Mouse (Mus musculus) liver, embryonic 12.5 days (tissue): ENCODE measurements around the gene Sfn. TPM values are rescaled to one million over a fixed set of nuclear protein-coding genes. Genes with fewer than 3 reads are reported as not detected.
"Not testable (repeated sequence)": the region's sequence is repeated elsewhere in the genome, so short reads cannot be mapped to it uniquely, and the experiment has no call there.

Experiments used
- ATAC-seq: fragments of 200-750 bp; cut with Nextera tagmentation; 2 replicates; pipeline ENCODE4 v1.8.0; 2017; ENCODE audit warnings: moderate number of reproducible peaks, mild to moderate bottlenecking, moderate library complexity
- H3K27ac ChIP-seq: fragments of 300-500 bp; sonication (generic); 2 replicates; pipeline ENCODE4 v1.5.1; 2016; ENCODE audit warnings: mild to moderate bottlenecking
- H3K27me3 ChIP-seq: fragments of 300-500 bp; sonication (generic); replicated peaks from 2 replicates; pipeline ENCODE4 v1.6.1; 2016; ENCODE audit warnings: mild to moderate bottlenecking, moderate library complexity
- H3K36me3 ChIP-seq: fragments of 300-500 bp; sonication (generic); 2 replicates; pipeline ENCODE4 v1.6.1; 2016; ENCODE audit warnings: mild to moderate bottlenecking, moderate library complexity
- H3K4me1 ChIP-seq: fragments of 300-500 bp; sonication (generic); 2 replicates; pipeline ENCODE4 v1.6.1; 2016
- H3K4me2 ChIP-seq: fragments of 300-500 bp; sonication (generic); 2 replicates; pipeline ENCODE4 v1.6.1; 2016; ENCODE audit warnings: mild to moderate bottlenecking, moderate library complexity
- H3K4me3 ChIP-seq: fragments of 300-500 bp; sonication (generic); 2 replicates; pipeline ENCODE4 v1.5.1; 2016; ENCODE audit warnings: mild to moderate bottlenecking, moderate library complexity
- H3K9ac ChIP-seq: fragments of 300-500 bp; sonication (generic); 2 replicates; pipeline ENCODE4 v1.6.1; 2016; ENCODE audit warnings: mild to moderate bottlenecking, moderate library complexity
- H3K9me3 ChIP-seq: fragments of 300-500 bp; sonication (generic); replicated peaks from 2 replicates; pipeline ENCODE4 v1.6.1; 2016; ENCODE audit warnings: mild to moderate bottlenecking, moderate library complexity
- WGBS: fragments of 180-500 bp; shearing (Covaris S2); methylation state at CpG from one replicate; pipeline ENCODE4 v1.1.7; 2016; ENCODE audit not compliant: insufficient replicate concordance; 5-methylcytosine and 5-hydroxymethylcytosine counted together
- polyA plus RNA-seq: library from polyadenylated mRNA; unstranded; fragments of >200 nt; fragmentation: Nextera tagmentation; extraction: Ambion mirVana; gene quantifications from 2 replicates; pipeline ENCODE4 v1.2.1, GENCODE M21; 2016

Gene Sfn
- 0.21 and 0.81 TPM in 2 replicates for polyA plus RNA-seq

- 2% methylated on average over 16 of the region's 16 CpGs for WGBS
- Histone ChIP-seq H3K36me3 (peaks cover 22% of the 10 kb centered on the region), H3K4me2 (peak within 1 kb of the TSS; percentile 64), H3K27me3 (peaks cover 64% of the 10 kb centered on the region), H3K4me1 (peaks cover 31% of the 10 kb centered on the region), H3K4me3 (peak within 1 kb of the TSS; percentile 44), H3K9ac (peak within 1 kb of the TSS; percentile 44), H3K9me3 (no peaks in the 10 kb centered on the region), H3K27ac (no peak within 1 kb of the TSS)
- ATAC-seq = no peak
Observed at GRCm38 (mm10) chr4:133601721-133602218, at the start of gene Sfn. Sfn (minus strand) TSS chr4:133602168.

DNA sequence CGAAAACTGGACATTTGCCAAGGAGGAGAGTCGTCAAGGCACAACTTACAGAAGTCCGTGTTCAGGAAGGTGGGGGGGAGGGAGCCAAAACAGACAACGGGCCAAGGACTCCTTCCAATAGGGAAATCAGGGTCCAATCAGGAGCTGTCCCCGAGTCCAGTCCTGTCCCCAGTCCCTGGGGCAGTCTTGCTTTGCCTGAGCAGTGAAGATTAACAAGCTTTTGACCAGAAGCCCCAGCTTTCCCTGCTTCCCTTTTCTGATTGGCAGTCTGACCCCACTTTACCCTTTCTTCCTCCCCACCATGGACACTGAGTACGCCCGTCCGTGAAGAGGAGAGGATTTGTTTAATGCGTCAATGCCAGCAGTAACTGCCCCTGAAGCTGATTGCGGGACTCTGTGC, 49.5 kb upstream of the Sfn start:
- ATAC-seq = no peak
- Histone ChIP-seq H3K4me2 (no peak overlapping the region), H3K4me1 (peaks cover 10% of the 10 kb centered on the region), H3K27me3 (no peaks in the 10 kb centered on the region), H3K36me3 (no peaks in the 10 kb centered on the region), H3K4me3 (no peak overlapping the region), H3K27ac (no peak overlapping the region), H3K9ac (no peak overlapping the region), H3K9me3 (no peaks in the 10 kb centered on the region)
- 52% methylated on average over 10 of the region's 10 CpGs for WGBS

DNA sequence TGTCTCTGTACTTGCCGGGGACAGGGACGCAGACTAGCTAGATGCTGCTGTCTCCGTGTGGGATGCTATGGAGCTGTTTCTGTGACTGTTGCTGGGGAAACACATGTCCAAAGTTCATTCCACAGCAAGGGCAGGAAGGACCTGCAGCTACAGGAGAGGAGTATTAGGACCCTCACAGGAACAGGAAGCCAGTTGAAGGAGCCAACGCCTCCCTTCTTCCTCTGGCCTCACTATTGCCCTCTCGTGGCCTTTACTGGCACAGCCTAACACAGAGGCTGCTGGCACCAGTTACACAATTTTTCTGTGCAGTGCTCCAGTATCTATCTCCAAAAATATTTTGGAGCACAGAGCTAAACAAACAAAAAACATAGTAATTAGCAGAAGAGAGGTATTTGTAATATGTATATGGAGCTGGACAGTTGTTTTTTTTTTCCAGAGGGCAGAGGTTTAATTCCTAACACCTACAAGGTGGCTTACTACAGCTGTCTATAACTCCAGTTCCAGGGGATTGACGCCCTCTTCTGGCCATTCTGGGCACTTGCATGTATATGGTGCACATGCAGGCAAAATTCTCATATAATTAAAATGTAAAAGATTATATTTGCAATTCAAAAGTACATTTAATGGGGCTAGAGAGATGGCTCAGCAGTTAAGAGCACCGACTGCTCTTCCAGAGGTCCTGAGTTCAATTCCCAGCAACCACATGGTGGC, 48.2 kb upstream of the Sfn start, which contains the start of gene Zdhhc18:
Gene Zdhhc18, minus strand, starts transcription at position 166 of the 711 bp plus-strand sequence.
- peak within 1 kb of the TSS; percentile 60 for H3K4me2 ChIP-seq
- H3K27ac ChIP-seq = peak within 1 kb of the TSS; percentile 11; the same call in 1 of the 2 replicates
- H3K4me3 ChIP-seq = peak within 1 kb of the TSS; percentile 51
- H3K9me3 ChIP-seq = peaks cover 4% of the 10 kb centered on the region; the same call in 1 of the 2 replicates
- no peaks in the 10 kb centered on the region for H3K36me3 ChIP-seq
- peak; percentile 51; the same call in 1 of the 2 replicates for ATAC-seq
- peaks cover 7% of the 10 kb centered on the region for H3K4me1 ChIP-seq
- WGBS = 26% methylated on average over 7 of the region's 7 CpGs
- 0 out of 2 replicates have a peak within 1 kb of the TSS, but pooled peaks have one; percentile 14 for H3K9ac ChIP-seq
- no peaks in the 10 kb centered on the region for H3K27me3 ChIP-seq

GRCm38 (mm10) chr4:133649464-133649863, 47.5 kb upstream of the Sfn start:
- H3K4me1 ChIP-seq, H3K27ac ChIP-seq, ATAC-seq, H3K9me3 ChIP-seq, H3K27me3 ChIP-seq, H3K36me3 ChIP-seq: not testable (repeated sequence)
- 71% methylated on average over 5 of the region's 5 CpGs for WGBS
- H3K4me2 ChIP-seq = peak overlapping the region; percentile 60
- H3K9ac ChIP-seq = 0 out of 2 replicates have a peak overlapping the region, but pooled peaks have one; percentile 14
- H3K4me3 ChIP-seq = peak overlapping the region; percentile 51

- 45% methylated on average over 21 of the region's 21 CpGs for WGBS
- Histone ChIP-seq H3K9ac (no peak overlapping the region), H3K36me3 (no peaks in the 10 kb centered on the region), H3K4me1 (peaks cover 7% of the 10 kb centered on the region), H3K27me3 (no peaks in the 10 kb centered on the region), H3K4me3 (no peak overlapping the region), H3K9me3 (peaks cover 12% of the 10 kb centered on the region), H3K27ac (no peak overlapping the region), H3K4me2 (no peak overlapping the region; the same call in 1 of the 2 replicates)
- no peak for ATAC-seq
Observed at GRCm38 (mm10) chr4:133645680-133646079, 43.7 kb upstream of the Sfn start.

- H3K4me3 ChIP-seq = no peak overlapping the region
Observed at GRCm38 (mm10) chr4:133645195-133645594, 43.2 kb upstream of the Sfn start.

GRCm38 (mm10) chr4:133634043-133634410, 32.1 kb upstream of the Sfn start:
- H3K9ac ChIP-seq = no peak overlapping the region
- H3K4me2 ChIP-seq = peak overlapping the region; percentile 97
- H3K9me3 ChIP-seq = no peaks in the 10 kb centered on the region
- H3K27me3 ChIP-seq = no peaks in the 10 kb centered on the region
- peaks cover 45% of the 10 kb centered on the region for H3K4me1 ChIP-seq
- ATAC-seq = no peak
- H3K27ac ChIP-seq = 0 out of 2 replicates have a peak overlapping the region, but pooled peaks have one; percentile 31
- no peaks in the 10 kb centered on the region for H3K36me3 ChIP-seq
- 62% methylated on average over 5 of the region's 5 CpGs for WGBS
- H3K4me3 ChIP-seq = no peak overlapping the region; the same call in 1 of the 2 replicates

More at GRCm38 (mm10) chr4:133645195-133645594, 43.2 kb upstream of the Sfn start:
- no peak overlapping the region for H3K4me2 ChIP-seq
- peaks cover 7% of the 10 kb centered on the region for H3K4me1 ChIP-seq
- no peak overlapping the region for H3K9ac ChIP-seq
- peaks cover 12% of the 10 kb centered on the region for H3K9me3 ChIP-seq
- no peaks in the 10 kb centered on the region for H3K36me3 ChIP-seq
- no peaks in the 10 kb centered on the region for H3K27me3 ChIP-seq
- ATAC-seq = no peak
- WGBS = 86% methylated on average over 3 of the region's 3 CpGs
- no peak overlapping the region for H3K27ac ChIP-seq

DNA sequence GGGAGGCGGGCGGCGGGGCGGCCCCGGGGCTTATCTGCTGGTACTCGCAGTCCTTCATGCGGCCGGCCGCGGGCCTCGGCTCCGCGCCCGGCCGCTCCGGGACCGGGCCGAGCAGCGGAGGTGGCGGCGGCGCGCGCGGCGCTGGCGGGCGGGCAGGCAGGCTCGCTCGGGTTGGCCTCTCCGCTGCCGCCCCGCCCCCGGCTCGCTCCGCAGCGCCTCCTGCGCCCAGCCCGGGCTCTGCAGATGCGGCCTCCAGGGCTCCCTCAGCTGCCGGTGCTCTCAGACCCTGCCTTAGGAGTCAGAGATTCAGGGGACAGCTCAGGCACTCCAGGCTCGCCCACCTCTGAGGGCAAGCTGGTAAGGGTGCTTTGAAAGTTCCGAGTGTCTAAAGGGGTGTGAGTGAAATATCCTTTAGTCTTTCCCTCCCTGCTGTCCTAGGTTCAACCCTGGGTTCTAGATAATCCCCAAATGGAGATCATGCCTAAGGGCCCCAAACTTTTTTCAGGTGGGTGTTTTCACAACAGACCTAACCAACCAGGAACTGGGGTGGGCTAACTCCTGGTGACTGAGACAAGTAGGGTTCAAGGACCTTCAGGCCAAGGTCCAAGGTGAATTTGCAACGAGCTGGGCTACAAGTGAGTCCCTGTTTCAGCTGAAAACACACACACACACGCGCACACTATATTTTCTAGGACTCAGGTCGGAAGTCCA, 31.5 kb upstream of the Sfn start:
- Histone ChIP-seq H3K4me1 (peaks cover 46% of the 10 kb centered on the region), H3K27ac (peak overlapping the region; percentile 72), H3K4me3 (peak overlapping the region; percentile 74), H3K4me2 (peak overlapping the region; percentile 97), H3K36me3 (no peaks in the 10 kb centered on the region), H3K27me3 (no peaks in the 10 kb centered on the region), H3K9me3 (no peaks in the 10 kb centered on the region), H3K9ac (peak overlapping the region; percentile 78)
- ATAC-seq = peak; percentile 85
- WGBS = 9% methylated on average over 39 of the region's 47 CpGs

DNA sequence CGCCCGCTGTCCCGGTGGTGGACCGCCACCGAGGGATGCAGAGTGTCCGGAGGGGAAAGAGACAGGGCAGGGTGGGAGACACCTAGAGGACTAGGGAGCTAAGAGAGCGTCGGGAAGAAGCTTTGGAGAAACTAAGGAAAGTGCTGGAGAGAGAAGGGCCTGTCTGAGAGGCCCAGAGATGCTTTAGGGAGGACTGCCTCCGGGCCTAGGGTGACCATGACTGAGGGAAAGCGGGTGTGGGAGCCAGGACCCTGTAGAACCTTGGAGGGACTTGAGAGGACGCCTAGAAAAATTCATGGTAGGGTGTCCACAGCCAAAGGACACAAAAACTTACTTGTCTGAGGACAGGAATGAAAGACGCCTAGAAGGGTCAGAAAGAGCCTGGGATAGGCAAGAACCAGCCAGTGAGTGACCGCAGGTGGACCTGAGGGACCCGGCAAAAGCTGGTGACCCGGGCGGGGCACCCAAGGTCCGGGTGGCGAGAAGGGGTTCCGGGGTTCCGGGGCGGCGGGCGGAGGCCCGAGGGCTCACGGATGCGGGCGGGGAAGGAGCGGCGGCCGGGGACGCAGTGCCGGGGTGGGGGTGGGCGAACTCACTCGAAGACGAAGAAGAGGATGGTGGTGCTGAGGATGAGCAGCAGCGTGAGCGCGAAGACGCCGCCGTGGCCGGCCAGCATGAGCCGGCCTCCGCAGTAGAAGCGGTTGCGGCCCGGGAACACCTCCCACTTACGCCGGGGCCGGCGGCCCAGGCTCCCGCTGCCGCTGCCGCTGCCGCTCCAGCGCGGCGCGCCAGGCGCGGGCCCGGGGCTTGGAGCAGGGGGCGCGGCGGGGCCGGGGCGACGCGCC, 30.7 kb upstream of the Sfn start:
- Histone ChIP-seq H3K4me1 (peaks cover 46% of the 10 kb centered on the region), H3K9me3 (no peaks in the 10 kb centered on the region), H3K4me2 (peak overlapping the region; percentile 97), H3K27ac (peak overlapping the region; percentile 72), H3K36me3 (no peaks in the 10 kb centered on the region), H3K4me3 (peak overlapping the region; percentile 74), H3K27me3 (no peaks in the 10 kb centered on the region), H3K9ac (peak overlapping the region; percentile 78)
- WGBS = 5% methylated on average over 45 of the region's 69 CpGs
- ATAC-seq = peak; percentile 69

- WGBS = 44% methylated on average over 9 of the region's 9 CpGs
- H3K36me3 ChIP-seq = peaks cover 3% of the 10 kb centered on the region
- no peaks in the 10 kb centered on the region for H3K27me3 ChIP-seq
- H3K4me2 ChIP-seq = peak overlapping the region; percentile 97
- 0 out of 2 replicates have a peak overlapping the region, but pooled peaks have one; percentile 72 for H3K27ac ChIP-seq
- H3K4me3 ChIP-seq = peak overlapping the region; percentile 74
- ATAC-seq = no peak
- no peaks in the 10 kb centered on the region for H3K9me3 ChIP-seq
- H3K9ac ChIP-seq = peak overlapping the region; percentile 78
- peaks cover 46% of the 10 kb centered on the region for H3K4me1 ChIP-seq
Observed at GRCm38 (mm10) chr4:133631769-133632411, 29.9 kb upstream of the Sfn start.
